Mouse (Mus musculus) spleen, postnatal 36 days (tissue): ENCODE measurements around the gene Gm4779.
"Not testable (repeated sequence)": the region's sequence is repeated elsewhere in the genome, so short reads cannot be mapped to it uniquely, and the experiment has no call there.

Experiments used
- DNase-seq, 2 experiments: peaks; one replicate each; pipeline ENCODE4 v3.0.0; 2022; ENCODE audit warnings: low spot score in 2 of 2, mixed read lengths in 1 of 2

The Gm4779 gene

GRCm38 (mm10) chrX:101794342-101794741, at the start of gene Gm4779, which contains the start of gene 8030474K03Rik:
Gene Gm4779 (minus strand): TSS chrX:101794423.
Gene 8030474K03Rik (plus strand): TSS chrX:101794656.
- DNase-seq = no peak

DNA sequence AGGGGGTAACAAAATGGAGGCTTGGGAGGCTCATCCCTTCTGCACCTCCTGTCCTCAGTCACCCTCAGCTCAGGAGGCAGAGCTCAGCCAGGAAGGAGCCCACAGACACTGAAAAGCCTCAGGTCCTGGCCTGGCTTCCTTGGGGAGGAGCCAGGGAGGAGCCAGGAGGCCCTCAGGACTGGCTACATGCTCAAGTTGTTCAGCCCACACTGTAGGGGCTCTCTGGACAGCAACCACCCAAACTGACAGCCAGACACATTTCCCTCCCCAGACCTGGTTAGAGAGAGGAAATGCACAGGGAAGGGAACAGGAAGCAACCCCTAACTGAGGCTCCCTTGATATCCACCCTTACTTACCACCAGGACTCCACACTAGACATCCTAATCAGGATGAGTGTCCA, 25.8 kb upstream of the Gm4779 start:
- not testable (repeated sequence) for DNase-seq

DNA sequence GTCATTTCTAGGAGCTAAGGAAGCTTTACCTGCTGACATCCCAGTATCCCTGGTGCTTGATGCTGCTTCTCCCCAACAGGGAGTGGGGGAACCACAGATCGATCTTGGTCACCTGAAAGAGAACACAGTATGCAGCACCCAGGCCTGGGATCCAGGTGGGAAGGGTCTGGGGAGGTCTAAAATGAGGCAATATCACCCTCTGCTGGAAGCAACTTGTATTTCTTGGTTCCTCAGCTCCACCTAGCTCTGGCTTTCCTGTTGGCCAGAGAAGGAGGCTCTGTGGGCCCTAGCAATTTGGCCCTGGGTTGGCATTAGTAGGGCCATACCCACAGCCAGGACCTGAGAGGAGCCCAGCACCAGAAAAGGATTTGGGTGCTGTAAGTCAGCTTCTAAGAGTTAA, 24.9 kb upstream of the Gm4779 start:
- no peak for DNase-seq

DNA sequence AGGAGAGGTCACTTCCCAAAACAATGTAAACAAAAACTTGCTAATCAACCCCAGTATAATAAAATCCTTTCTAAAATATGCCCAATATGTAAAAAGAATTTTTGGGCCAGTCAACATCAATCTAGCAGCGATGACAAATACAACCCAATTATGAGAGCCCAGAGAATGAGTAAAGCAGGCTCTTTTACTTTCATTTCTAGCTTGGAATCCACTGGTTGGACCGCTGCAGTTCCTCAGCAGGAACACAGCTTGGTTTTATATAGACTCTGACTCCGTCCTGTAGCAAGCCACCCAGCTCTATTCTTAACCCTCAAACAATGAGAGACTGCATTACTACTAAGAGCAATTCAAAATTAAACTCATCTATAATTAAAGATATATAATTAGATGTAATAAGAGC, 17.5 kb upstream of the Gm4779 start:
- no peak for DNase-seq

GRCm38 (mm10) chrX:101805512-101805911, 11.3 kb upstream of the Gm4779 start:
- no peak for DNase-seq

DNA sequence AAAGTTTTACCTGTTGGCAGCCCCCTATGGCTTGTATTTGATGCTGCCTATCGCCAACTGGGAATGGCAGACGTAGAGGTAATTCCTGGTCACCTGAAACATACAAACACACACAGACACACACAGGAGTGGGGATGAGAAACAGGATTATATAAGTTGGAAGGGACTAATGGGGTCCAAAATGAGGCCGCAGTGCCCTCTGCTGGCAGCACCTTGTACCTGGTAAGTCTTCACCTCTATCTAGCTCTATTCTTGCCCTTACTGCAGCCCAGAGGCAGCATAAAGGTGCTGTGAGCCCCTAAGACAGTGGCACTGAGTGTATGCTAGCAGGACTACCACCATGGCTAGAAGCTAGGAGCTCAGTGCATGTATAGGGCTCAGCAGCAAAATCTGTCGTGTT, 2.7 kb downstream of the Gm4779 start:
- DNase-seq = no peak

GRCm38 (mm10) chrX:101772035-101772434, 22.2 kb downstream of the Gm4779 start:
- DNase-seq = peak; percentile 41 to 52

- peak; percentile 56 to 64 for DNase-seq
These were observed 23.9 kb downstream of the Gm4779 start for GRCm38 (mm10) chrX:101770307-101770706.

GRCm38 (mm10) chrX:101769478-101769877, 24.7 kb downstream of the Gm4779 start:
- DNase-seq = no peak

- DNase-seq = no peak
These were observed 26.9 kb downstream of the Gm4779 start for GRCm38 (mm10) chrX:101767280-101767679.

DNA sequence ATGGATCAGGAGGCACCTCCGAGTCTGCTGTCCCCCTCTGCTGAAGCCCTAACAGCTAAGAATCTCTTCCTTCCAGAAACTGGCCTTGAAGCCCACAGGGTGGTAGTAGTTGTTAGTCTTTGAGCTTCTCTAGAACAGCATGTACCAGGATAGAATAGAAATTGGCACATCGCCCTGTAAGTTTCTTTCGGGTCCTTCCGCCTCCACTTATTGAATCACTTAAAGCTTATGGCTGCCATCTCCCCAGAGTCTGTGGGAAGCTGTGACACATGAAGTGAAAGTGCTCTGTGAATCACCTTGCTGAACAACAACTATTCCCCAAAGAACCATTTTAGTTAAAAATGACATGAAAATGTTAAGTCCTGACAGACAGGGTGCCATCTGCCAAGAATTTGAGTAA, 29.1 kb downstream of the Gm4779 start:
- DNase-seq = no peak

DNA sequence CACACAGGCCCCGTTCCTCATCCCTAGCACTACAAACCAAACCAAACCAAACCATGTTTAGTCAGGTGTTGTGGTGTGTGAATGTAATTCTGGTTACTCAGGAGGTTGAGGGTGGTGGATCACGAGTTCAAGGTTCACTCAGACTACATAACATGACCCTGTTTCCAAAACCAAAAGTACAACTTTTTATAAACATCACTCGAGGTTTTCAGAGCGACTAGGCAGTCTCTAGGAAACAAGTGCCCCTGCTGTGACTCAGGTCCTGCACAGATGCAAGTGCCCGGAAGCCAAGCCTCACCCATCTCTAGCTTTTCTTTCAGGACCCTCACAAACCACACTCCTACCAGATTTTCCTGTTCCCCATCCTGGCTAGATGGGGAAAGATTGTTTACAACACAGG, 29.6 kb downstream of the Gm4779 start:
- DNase-seq = no peak

DNA sequence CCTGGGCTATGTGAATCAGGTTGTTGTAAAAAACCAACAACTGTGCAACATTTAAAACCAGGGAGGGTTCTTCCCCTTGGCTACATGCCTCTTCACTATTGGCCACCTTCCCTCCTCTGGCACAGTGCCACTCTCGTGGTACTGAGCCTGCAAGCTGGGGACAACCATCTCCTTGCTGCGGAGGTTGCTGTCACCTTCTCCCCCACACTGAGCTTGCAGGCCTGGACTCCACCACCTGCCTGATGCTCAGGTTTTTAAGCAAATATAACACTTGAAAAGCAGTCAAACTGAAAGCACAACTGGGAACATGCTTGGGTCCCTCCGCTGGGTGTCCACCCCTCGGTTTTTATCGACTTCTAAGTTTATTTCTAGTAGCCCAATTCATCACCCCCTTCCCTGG, 39.7 kb downstream of the Gm4779 start:
- DNase-seq = no peak

DNA sequence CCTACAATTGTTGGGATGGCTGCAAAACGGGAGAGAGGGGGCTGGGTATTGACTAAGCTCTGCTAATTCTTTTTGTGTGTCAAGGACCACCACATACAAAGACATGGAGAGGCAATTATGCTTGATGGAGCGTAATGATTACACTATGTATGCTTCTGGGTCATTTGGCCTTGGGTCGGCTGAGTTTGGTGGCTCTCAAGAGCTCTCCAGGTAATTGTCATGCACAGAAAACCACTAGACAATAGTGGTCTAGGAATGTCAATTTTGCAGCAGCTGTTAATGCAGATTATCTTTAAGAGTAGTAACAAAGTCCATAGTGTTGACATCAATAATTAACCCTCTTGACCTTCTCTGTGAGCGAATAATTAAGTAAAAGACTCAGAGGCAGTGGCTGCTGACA, 44.1 kb downstream of the Gm4779 start:
- no peak for DNase-seq

GRCm38 (mm10) chrX:101741064-101741433, 53.2 kb downstream of the Gm4779 start:
- no peak for DNase-seq

GRCm38 (mm10) chrX:101740335-101741063, 53.7 kb downstream of the Gm4779 start:
- no peak for DNase-seq
